Mouse (Mus musculus) urinary bladder, postnatal 0 days (tissue): Measurements from ENCODE around the gene Miip. TPM values are rescaled to one million over a fixed set of nuclear protein-coding genes. Genes with fewer than 3 reads are reported as not detected.

Experiments used
- polyA plus RNA-seq: library from polyadenylated mRNA; unstranded; fragments of >200 nt; fragmentation: Nextera tagmentation; extraction: Ambion mirVana; gene quantifications from 2 replicates; pipeline ENCODE4 v1.2.1, GENCODE M21; 2015

Miip gene
- polyA plus RNA-seq = 12.1 and 14.6 TPM in 2 replicates

DNA sequence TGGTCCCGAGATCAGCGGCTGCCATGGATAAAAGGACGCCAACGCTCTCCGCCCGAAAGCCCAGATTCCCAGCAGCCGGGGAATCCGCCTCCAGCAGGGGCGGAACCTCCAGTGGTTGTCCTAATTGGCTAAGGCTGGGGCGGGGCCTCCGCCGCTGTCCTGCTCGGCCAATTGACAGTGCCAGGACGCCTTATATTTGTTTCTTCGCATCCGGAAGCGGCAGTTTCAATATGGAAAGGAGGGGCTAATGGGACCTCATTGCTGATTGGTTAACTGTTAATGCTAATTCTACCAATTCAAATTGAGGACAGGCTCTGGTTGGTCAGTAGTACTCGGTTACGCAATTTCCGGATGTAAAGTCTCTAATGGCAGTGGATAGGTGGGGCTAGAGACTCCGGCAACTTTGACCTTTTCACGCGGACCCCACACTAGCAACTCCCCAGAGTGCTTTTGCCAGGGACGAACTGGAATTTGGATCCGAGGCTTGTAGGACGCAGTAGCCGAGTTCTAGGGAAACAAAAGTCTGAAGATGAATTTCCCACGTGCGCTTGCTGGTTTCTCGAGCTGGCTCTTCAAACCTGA is at the start of gene Miip, which contains the start of gene Fv1:
Gene Miip, minus strand, starts transcription at position 367 of the 582 bp plus-strand sequence.
Gene Fv1, plus strand, starts transcription at position 530 of the 582 bp plus-strand sequence.

DNA sequence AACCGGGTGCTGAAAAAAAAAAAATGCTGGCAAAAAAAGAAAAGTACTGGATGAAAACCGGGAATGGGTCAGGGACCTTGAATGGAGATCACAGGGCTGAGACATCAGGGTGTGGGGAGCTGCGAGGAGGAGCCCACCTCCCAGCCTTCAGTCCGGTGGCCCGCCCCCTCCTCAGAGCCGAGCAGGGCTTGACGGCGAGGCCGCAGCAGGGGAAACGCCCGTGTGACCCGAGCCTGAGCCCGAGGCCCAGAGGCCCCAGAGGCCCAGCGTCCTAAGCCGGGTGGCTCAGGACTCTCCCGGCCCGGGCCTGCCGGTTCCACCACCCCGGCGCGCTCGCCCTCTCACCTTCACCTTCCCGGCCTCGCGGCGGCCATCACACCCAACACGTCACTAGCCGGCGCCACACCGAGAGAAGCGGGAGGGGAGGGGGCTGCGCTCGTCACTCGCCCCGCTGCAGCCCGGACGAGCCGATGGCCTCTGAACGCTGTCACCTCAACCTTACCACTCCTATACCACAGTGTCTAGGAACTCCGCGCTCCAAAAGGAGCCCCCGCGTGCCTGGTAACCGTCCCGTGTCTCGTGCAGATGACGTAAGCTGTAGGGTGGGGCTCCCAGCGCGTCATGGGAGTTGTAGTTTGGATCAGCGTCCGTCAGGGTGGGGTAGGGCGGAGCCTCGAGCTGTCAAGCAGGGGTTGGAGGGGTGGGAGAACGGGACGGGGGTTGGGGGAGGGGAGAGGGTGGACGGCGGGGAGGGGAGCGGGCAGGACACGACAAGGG is 35.9 kb upstream of the Miip start, which contains the start of gene Mfn2:
Gene Mfn2, minus strand, starts transcription at position 392 of the 777 bp plus-strand sequence.

DNA sequence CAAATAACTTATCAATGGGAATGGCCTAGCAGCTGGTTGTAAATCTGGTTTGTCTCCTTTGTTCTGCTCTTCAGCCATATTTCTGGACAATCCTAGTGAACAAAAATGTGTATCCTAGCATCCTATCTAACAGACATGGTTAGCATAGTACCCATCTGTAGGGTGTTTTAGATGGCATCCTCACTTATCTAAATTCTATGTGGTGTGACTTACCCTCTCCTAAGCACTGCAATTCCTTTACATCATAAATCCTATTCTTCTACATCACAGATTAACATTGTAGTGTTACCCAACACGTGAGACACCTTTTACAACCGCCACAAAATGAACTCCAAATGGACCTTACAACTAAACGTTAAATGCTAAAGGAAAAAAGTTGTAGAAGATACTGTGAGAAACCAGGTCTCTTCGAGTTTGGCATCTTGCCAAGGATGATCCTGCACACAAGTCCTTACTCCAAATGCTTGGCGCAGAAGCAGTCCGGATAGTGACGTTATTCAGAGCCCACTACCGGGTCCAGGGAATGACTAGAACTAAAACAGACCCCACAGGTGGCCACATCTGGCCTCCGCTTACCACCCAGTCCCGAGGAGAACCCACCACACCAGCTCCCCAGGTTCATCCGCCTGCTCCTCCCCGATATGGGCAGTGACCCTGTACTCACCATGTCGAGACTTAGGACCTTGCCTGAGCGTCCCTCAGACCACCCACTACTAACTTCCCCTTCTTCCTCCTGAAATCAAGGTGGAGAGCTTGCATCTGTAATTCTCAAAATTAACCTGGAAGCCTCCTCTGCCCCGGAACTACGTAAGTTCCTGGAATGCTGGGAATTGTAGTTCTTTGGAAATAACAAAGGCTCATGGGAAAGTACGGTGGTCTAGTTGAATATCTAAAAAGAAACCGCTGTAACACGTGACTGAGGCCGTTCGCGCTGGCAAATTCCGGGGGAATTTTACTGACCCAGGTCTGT is 20.7 kb downstream of the Miip start, which contains the start of gene Zfp933:
Gene Zfp933, minus strand, starts transcription at position 753 of the 970 bp plus-strand sequence.

Other genes starting within 250 kb of the Miip start
- 1.6 and 1.7 TPM in 2 replicates for gene Zfp979, start 226.3 kb downstream of the Miip start, polyA plus RNA-seq
- gene Zfp534, start 166.3 kb downstream of the Miip start, polyA plus RNA-seq = not detected in 2 replicates
- 4.3 and 5.0 TPM in 2 replicates for gene Zfp984, start 59.0 kb downstream of the Miip start, polyA plus RNA-seq
- 2.9 and 4.2 TPM in 2 replicates for gene Zfp933, start 20.4 kb downstream of the Miip start, polyA plus RNA-seq
- gene Fv1, start 163 bp upstream of the Miip start, polyA plus RNA-seq = 2.0 and 2.2 TPM in 2 replicates
- gene Mfn2, start 35.9 kb upstream of the Miip start, polyA plus RNA-seq = 49.5 and 53.2 TPM in 2 replicates
- 53.7 and 59.1 TPM in 2 replicates for gene Plod1, start 68.0 kb upstream of the Miip start, polyA plus RNA-seq
- 12.4 and 13.0 TPM in 2 replicates for gene 2510039O18Rik, start 72.1 kb upstream of the Miip start, polyA plus RNA-seq
- gene Nppb, start 117.0 kb upstream of the Miip start, polyA plus RNA-seq = 0.77 and 1.00 TPM in 2 replicates
- gene Nppa, start 131.9 kb upstream of the Miip start, polyA plus RNA-seq = 6.0 and 7.2 TPM in 2 replicates
- 3.5 and 4.7 TPM in 2 replicates for gene Clcn6, start 170.0 kb upstream of the Miip start, polyA plus RNA-seq
- gene Mthfr, start 170.3 kb upstream of the Miip start, polyA plus RNA-seq = 15.8 and 16.7 TPM in 2 replicates
- gene Agtrap, start 219.2 kb upstream of the Miip start, polyA plus RNA-seq = 21.2 and 23.5 TPM in 2 replicates